Mouse (Mus musculus) hematopoietic multipotent progenitor cell, adult 10-12 weeks (in vitro differentiated cells): ENCODE results near the gene Map2k7. TPM values are rescaled to one million over a fixed set of nuclear protein-coding genes. Genes with fewer than 3 reads are reported as not detected.

Experiments used
- polyA plus RNA-seq: library from polyadenylated mRNA; stranded (reverse); fragments of >175 nt; gene quantifications from 2 replicates; pipeline ENCODE4 v1.2.3, GENCODE M21; 2012; ENCODE audit warnings: low replicate concordance

The Map2k7 gene
- 193 and 258 TPM in 2 replicates for polyA plus RNA-seq

GRCm38 (mm10) chr8:4238434-4239192, at the start of gene Map2k7, which contains the start of gene Gm49320:
Gene Map2k7 (plus strand): TSS chr8:4238740.
Gene Gm49320 (plus strand): TSS chr8:4238865.

DNA sequence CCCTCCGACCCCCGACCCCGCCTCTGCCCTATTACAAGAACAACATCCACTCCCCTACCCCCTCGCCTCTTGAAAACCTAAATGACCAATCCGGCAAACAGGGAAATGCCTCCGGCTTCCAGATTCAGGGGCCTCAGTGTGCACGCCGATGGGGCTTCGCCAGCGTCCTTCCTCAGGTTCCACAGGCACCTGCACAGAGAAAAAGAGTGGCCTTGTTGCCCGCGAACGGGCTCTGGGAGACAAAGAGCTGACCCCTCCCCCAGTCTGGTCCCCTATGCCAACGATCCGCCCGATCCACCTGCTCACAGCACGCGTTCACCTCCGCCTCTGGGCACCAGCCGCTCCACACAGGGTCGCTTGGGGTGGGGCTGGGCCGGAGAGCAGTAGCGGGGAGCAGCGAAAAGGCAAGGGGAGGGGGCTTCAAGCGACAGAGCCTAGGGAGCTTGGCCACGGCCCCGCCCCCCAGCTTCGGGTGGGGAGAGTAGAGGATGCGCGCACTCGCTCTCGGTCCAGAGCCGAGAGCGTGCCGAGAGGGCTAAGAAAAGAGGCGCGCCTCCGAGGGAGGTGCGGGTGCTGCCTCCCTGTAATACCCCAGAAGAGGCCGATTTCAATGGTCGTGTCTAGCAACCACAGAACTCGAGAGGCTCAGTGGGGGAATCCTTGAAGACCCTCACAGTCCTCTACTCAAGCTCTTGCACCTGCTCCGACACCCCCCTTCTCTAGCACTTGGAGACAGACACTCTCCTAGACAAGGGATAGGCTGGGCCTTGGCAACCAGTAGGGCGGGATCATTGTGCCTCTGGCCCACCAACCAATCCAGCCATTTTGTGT, 21.5 kb upstream of the Map2k7 start, which contains the start of gene Prr36:
Gene Prr36, minus strand, starts transcription at position 669 of the 831 bp plus-strand sequence.

GRCm38 (mm10) chr8:4226739-4227347, 11.7 kb upstream of the Map2k7 start, which contains the start of gene Lrrc8e:
Gene Lrrc8e (plus strand): TSS chr8:4226827.

GRCm38 (mm10) chr8:4247951-4248540, 9.5 kb downstream of the Map2k7 start, which contains the start of gene Tgfbr3l:
Gene Tgfbr3l (plus strand): TSS chr8:4248214.

GRCm38 (mm10) chr8:4252934-4253841, 14.6 kb downstream of the Map2k7 start, which contains the start of gene Snapc2:
Gene Snapc2 (plus strand): TSS chr8:4253080.

DNA sequence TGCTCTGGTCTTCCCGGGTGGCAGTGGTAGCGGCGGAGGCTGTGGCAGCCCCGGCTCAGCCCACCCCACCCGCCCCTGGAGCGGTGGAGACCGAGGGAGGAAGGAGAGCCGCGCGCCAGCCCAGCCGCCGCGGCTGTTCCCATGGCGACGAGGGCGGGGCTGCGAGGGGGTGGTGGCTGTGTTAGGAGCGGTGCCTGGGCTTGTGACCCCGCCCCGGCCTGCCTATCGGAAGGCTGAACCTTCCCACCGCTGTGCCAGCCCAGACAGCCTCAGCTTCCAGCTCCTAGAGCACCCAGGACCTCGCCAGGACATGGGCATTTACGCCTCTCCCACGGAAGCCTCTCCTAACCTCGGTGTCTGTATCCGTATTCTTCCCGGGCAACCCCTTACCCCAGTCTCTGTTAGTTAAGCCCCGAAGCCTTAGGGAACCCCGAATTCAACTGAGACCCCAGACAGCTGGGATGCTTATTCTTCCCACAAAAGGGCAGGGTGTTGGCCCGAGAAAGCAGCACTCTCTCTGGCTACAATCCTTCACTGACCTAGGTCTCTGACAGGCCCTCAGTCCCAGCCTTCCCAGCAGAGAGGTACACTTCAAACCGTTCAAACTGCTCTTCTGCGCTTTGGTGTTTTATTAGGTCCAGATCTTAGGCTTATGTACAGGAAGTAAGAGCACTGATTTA, 20.7 kb downstream of the Map2k7 start, which contains the start of gene Ctxn1:
Gene Ctxn1, minus strand, starts transcription at position 150 of the 680 bp plus-strand sequence.

DNA sequence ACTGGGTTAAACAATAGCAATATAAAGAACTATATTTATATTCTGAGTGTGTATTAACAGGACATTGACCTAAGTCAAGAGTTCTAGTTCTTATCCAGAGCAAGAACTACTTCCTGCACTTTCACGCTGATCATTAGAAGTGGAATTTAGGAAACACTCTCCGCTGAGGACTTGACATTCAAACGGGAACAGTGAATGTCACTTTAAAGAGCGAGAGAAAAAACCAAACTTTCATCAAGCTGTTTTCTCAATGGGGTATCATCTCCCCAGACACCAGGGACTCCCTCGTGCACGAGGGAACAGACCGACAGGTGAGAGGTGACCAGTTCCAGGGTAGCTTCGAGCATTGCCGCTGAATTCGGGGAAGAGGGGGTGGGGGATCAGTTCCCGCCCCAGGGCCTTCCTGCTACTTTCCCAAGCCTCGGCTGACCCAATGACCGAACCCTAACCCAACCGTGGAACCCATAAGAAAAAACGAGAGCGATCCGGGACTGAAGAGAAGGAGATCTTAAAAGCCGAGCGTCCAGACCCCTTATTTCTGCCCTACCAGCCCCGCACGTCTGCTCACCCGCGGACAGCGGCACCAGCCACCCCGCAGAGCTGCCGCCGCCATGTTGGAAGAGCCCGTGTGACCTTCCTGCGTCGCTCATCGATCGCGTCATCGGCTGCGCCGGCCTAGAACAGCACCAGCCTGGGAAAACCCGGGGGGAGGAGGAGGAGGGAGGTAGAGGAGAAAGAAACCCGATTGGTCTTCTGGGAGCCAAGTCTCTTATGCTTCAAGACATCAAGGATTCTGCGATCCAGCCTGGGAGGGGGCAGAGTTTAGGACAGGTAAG, 37.0 kb downstream of the Map2k7 start, which contains the start of gene Timm44:
Gene Timm44, minus strand, starts transcription at position 639 of the 836 bp plus-strand sequence.

Other genes with a start within 250 kb of the Map2k7 start
- gene Cd209f, start 132.9 kb upstream of the Map2k7 start, polyA plus RNA-seq: not detected in 2 replicates
- gene Cd209g, start 104.6 kb upstream of the Map2k7 start, polyA plus RNA-seq: not detected in 2 replicates
- 12.3 and 16.8 TPM in 2 replicates for gene Evi5l, start 72.2 kb upstream of the Map2k7 start, polyA plus RNA-seq
- 0.17 and 0.51 TPM in 2 replicates for gene Prr36, start 21.3 kb upstream of the Map2k7 start, polyA plus RNA-seq
- gene Lrrc8e, start 11.9 kb upstream of the Map2k7 start, polyA plus RNA-seq: not detected in 2 replicates
- gene Gm49320, start 125 bp downstream of the Map2k7 start, polyA plus RNA-seq: 0.26 and 0.38 TPM in 2 replicates
- gene Tgfbr3l, start 9.5 kb downstream of the Map2k7 start, polyA plus RNA-seq: 57.9 and 98.0 TPM in 2 replicates
- 45.0 and 117 TPM in 2 replicates for gene Snapc2, start 14.3 kb downstream of the Map2k7 start, polyA plus RNA-seq
- gene Ctxn1, start 20.5 kb downstream of the Map2k7 start, polyA plus RNA-seq: 1.2 and 1.9 TPM in 2 replicates
- gene Timm44, start 37.2 kb downstream of the Map2k7 start, polyA plus RNA-seq: 32.6 and 33.6 TPM in 2 replicates
- gene Ccl25, start 86.5 kb downstream of the Map2k7 start, polyA plus RNA-seq: 1.3 and 1.8 TPM in 2 replicates
- gene Elavl1, start 86.7 kb downstream of the Map2k7 start, polyA plus RNA-seq: 44.2 and 54.9 TPM in 2 replicates